Mouse (Mus musculus) urinary bladder, postnatal 10 days (tissue): ENCODE results near the gene 4930486L24Rik.
"Not testable (repeated sequence)": the region's sequence is repeated elsewhere in the genome, so short reads cannot be mapped to it uniquely, and the experiment has no call there.

ENCODE experiments used
- DNase-seq: peaks from one replicate; pipeline ENCODE4 v3.0.0; 2022; ENCODE audit warnings: low spot score

The 4930486L24Rik gene

GRCm38 (mm10) chr13:60864281-60864680 is at the start of gene 4930486L24Rik:
Gene 4930486L24Rik (minus strand): TSS chr13:60864475.
- no peak for DNase-seq

DNA sequence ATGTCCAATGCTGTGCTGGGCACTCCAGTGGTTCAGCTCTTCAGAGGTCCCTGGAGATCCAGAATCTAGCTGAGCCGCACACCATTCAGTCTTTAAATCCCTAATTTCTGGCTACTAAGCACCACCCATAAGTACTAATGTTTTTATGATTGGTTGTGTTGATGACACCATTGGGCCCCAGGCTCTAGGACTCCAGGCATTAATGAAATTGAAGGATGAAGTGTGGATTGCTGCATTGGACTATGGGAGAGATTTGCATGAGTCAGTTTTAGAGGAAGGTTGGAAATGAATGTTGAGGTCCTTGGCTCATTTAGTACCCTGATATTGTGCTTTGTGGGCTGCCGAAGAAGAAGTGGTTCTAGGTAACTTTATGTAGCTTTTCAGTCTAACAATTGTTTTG is 40.5 kb upstream of the 4930486L24Rik start, which contains the start of gene Tpbpb:
TSS of gene Tpbpb (minus strand) at position 101 of the 400 bp plus-strand sequence.
- DNase-seq: not testable (repeated sequence)

- DNase-seq: no peak
These were observed 33.1 kb upstream of the 4930486L24Rik start, which contains the start of gene Ctla2b for GRCm38 (mm10) chr13:60897328-60897727. Gene Ctla2b (minus strand): TSS chr13:60897447.

- DNase-seq: not testable (repeated sequence)
These were observed 32.5 kb upstream of the 4930486L24Rik start, which contains the start of gene Gm49392 for GRCm38 (mm10) chr13:60896794-60897193. Gene Gm49392 (minus strand): TSS chr13:60896894.

DNA sequence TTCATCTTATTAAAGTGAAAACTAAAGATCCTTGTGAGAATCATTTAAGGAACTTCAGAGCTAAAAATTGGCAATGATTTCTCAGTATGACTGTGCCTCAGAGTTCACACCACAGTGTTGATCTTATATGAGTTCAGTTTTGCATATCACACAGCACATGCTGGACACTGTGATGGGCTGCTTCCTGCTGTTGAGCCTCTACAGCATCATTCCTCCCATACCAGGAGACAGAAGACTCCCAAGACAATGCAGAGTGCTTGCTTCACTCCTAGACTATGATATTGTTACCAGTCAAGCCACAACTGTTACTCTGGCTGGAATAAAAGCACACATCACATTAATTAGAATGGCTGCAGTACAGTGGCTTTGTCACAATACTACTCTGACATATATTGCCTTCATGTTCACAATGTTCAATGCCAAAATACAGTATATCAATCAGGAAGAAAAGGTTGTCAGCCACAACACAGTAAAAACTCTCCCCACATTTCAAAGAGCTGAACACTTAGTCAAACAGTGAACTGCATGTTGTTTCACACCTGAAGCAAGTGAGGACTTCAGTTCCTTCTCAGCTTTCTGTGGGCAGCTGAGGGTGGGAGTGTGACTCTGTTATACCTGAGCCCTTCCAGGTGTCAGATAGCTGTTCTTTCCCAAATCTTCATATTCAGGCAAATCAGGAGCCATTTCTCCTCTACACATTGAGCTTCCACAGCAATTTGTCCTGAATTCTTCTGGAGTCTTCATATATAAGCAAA is 31.3 kb upstream of the 4930486L24Rik start:
- DNase-seq: no peak

- no peak for DNase-seq
These were observed 28.0 kb upstream of the 4930486L24Rik start for GRCm38 (mm10) chr13:60892301-60892700.

DNA sequence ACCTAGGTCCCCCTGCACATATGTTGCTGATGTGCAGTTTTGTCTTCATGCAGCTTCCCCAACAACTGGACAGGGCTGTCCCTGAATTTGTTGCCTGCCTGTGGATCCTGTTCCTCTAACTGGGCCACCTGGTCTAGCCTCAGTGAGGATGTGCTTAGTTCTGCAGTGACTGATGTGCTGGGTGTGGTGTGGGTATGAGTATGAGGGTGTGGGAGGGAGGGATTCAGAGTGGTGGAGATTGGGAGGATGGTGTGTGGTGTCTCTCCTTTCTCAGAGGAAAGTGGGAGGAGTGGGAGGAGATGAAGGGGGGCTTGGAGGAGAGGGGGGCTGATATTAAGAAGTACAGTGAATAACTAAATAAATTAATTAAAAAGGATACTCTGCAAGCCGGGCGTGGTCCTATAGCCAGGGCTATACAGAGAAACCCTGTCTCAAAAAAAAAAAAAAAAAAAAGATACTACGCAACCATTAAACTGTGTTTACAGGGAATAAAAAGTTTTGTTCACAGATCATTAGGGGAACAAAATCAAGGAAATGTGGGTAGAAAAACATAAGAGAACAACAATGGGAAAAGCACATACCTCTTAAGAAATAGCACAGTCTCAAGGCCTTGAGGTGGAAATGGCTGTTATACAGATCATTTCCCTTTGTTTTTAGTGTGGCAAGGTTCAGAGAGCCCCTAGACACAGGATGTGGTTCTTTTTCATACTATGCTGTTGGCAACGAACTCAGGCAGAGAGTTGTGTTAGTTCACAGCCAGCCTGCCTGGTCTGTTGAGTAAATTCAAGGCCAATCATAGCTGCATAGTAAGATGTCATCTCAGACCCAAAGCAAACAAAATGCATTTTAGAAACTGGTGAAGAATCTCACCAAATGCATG is 15.8 kb downstream of the 4930486L24Rik start:
- no peak for DNase-seq

DNA sequence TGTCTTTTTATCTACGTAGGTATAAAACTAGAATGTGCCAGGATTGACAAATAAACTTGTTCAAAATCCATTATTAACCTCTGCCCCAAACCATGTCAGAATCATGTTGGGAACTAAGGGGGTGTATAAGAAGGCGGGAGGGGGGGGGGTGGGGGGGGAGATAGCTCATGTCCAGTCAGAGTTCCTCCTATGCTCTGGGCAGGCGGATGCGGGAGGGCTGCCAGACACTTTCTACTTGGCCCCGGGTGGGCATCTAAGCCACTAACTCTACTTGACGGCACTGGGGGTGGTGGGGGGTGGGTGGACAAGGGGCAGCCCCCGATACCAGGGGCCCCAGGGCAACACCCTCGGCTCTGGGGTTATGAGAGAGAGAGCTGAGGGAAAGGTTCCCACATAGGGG is 21.1 kb downstream of the 4930486L24Rik start:
- DNase-seq: no peak

DNA sequence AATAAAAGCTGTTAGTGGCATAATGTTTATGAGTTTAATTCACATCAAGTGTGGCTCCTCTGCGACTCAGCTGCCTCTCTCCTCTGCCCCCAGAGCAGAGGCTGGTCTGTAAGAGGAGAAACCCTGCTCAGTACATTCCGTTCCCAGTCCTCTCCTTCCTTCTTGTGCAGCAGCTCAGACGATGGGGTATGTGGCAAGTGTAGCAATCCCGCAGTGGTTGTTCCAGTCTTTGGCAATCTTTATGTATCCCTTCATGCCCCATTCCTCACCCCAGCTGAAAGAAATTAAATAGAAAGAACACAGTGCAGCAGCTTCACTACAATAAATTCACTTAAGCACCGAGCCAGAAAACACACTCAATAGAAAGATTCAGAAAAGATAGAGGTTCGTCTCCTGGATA is 21.6 kb downstream of the 4930486L24Rik start:
- no peak for DNase-seq

GRCm38 (mm10) chr13:60839353-60839902 is 24.8 kb downstream of the 4930486L24Rik start:
- no peak for DNase-seq

GRCm38 (mm10) chr13:60826052-60826451 is 38.2 kb downstream of the 4930486L24Rik start:
- no peak for DNase-seq

GRCm38 (mm10) chr13:60820486-60821175 is 43.6 kb downstream of the 4930486L24Rik start:
- no peak for DNase-seq

DNA sequence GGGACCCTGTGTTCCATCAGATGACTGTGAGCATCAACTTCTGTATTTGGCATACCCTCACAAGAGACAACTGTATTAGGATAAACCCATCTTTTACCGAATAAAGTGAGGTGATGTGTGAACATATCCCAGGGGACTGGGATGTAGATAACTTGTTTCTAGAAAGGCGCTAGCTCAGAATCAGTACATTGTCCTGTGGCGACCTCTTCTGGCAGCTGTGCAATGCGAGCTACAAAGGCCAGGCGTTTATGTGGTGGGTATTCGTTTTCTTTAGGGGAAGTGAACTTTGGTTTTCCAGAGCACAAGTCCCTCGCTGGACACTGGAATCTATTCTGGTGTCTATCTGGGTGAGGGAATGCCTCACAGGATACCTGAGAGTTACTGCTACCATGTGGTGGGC is 44.8 kb downstream of the 4930486L24Rik start:
- no peak for DNase-seq

DNA sequence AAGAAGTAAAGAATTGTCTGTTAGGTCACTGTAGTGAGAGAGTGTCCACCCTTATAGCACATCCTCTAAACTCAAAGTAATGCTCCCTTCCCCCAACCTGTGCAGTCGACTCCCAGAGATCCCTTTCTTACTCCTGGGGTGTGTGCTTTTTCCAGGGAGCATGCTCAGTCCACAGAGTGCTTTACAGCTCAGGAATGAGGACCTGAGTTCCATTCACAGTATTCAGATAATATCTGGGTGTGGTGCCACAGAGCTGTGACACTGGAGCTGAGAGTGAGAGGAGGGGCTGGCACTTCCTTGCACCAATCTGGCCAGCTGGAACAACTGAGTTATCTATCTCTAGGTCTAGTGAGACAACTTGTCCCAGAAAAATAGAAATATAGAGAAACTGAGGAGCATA is 50.6 kb downstream of the 4930486L24Rik start:
- DNase-seq: no peak

- no peak for DNase-seq
These were observed 51.5 kb downstream of the 4930486L24Rik start for GRCm38 (mm10) chr13:60812768-60813167.

DNA sequence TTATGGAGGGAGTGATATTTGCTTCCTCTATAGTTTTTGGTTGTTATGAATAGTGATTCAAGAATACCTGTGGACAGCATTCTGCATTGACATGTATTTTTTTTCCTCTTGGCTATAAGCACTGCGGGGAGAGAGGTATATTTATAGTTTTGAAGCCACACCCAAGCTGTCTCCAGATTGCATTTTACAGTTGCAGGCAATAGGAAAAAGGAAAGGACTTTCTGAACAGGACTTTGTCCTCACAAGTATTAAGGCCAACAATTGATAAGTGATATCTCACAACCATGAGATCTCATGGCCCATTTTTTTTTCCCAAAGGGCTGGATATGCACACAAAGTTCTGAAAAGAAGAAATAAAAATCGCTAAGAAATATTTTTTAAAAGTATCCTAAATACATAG is 54.6 kb downstream of the 4930486L24Rik start:
- DNase-seq: no peak

GRCm38 (mm10) chr13:60802749-60803148 is 61.5 kb downstream of the 4930486L24Rik start, which contains the start of gene Ctsll3:
Gene Ctsll3 (minus strand): TSS chr13:60802849.
- no peak for DNase-seq
